Mouse (Mus musculus): Measurements from ENCODE around the gene Slc48a1. TPM values are rescaled to one million over a fixed set of nuclear protein-coding genes. Genes with fewer than 3 reads are reported as not detected.
A peak's percentile ranks its signal among the peaks of the same experiment; 100 is the strongest.

The Slc48a1 gene
- total RNA-seq, 2 experiments from 2014 or later = 114 to 139 TPM

DNA sequence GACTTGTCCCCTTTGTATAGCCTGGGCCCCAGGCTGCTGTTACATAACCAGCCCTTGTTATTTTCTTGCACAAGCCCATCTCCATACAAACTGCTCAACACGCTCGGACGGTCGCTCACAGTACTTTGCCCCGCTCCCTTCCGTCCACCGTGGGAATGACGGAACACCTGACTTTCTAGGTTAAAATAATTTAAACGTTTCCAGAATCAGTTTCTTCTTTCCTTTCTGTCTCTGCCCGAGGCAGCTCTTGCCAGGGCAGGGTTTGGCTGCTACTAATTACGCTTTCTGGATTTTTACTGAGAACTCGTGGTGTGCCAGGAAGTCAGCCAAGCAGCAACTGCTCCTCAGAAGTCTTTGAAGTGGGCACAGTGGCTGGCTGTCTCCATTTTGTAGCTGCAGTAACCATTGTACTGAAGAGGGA lies 2.3 kb downstream of the Slc48a1 start:
- no peak for DNase-seq (ENCODE audit: low spot score in 2 of 2)

DNA sequence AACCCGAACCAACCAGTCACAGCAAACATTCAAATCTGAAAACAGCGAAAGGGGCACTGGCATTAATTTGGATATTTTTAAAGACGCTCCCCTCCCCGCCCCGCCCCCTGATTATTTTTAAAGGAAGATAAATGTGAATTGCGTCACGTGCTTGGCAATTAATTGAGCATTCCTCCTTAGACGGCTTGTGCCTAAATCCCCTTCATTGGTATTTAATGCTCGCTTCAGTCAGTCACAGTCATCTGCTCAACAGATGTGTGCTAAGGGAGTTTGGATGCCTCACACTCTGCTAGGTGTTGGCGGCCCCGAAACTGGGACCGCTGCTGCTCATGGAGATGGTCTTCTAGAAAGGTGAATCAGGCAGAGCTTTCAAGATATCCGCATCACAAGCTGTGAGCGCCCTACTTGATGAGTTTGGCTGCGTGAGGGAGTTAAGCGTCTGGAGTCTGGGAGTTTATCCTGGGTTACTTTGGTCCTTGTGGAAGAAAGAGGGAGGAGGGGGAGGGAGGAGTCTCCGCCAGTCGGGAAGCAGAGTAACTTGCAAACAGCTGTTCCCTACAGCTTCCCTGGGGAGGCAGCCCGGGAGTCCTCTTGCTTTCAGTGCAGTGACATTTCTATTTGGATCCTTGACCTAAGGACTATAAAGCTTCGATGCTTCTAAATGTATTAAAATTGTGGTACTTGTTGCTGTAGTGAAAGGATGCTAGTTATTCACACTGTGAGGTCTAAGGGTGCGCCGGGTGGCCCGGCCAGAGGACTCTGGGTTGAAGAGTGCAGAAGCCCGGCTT lies 3.8 kb downstream of the Slc48a1 start:
- no peak for DNase-seq (ENCODE audit: low spot score in 2 of 2)

- DNase-seq (ENCODE audit: low spot score in 2 of 2) = peak; percentile 73 to 83
These were observed 4.4 kb downstream of the Slc48a1 start for GRCm38 (mm10) chr15:97782749-97783105.

DNA sequence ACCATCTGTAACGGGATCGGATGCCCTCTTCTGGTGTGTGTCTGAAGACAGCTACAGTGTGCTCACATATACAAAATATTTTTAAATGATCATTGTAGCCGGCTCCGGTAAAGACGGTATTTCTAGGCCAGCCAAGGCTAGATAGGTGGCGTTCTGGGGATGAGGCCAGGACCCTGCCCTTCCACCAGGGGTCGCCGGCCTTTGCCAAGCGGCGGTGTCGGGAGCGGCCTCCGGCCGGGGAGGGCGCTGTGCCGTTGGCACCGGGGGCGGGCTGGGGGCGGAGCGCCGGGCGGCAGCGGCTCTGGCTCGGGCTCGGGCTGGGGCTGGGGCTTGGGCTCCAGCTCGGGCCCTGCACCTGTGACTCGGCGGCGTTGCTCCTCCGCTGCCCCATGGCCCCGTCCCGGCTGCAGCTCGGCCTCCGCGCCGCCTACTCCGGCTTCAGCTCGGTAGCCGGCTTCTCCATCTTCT lies 5.8 kb downstream of the Slc48a1 start:
- peak; percentile 93 for DNase-seq (ENCODE audit: low spot score in 2 of 2)

DNA sequence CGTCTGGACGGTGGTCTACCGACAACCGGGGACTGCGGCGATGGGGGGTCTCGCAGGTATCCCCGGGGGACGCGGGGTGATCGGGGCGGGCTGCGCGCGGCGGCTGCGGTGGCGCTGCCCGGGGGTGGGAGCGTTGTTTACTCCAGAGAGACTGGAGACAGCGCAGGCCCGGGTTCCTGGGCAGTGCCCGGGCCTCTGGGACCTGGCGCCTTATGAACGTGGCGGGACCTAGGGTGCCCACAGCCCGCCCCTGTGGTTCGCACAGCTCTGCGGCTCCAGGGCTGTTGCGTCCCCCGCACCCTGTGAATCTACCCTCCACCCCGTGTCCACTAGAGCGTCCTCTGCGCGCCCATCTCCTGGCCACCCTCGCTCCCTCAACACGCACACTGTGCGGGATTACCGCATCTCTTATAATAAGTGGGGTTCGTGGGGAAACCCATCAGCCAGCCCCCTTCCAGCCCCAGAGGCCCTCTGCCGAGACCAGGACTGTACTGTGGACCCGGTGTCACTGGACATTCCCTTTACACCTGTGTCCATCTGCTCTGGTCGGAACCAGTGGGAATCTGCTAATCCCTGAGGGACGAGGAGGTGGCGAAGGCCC lies 6.3 kb downstream of the Slc48a1 start:
- no peak for DNase-seq (ENCODE audit: low spot score in 2 of 2)

GRCm38 (mm10) chr15:97785731-97786411 lies 7.6 kb downstream of the Slc48a1 start:
- DNase-seq (ENCODE audit: low spot score in 2 of 2) = no peak

- no peak for DNase-seq (ENCODE audit: low spot score in 2 of 2)
These were observed 8.2 kb downstream of the Slc48a1 start for GRCm38 (mm10) chr15:97786412-97787112.

DNA sequence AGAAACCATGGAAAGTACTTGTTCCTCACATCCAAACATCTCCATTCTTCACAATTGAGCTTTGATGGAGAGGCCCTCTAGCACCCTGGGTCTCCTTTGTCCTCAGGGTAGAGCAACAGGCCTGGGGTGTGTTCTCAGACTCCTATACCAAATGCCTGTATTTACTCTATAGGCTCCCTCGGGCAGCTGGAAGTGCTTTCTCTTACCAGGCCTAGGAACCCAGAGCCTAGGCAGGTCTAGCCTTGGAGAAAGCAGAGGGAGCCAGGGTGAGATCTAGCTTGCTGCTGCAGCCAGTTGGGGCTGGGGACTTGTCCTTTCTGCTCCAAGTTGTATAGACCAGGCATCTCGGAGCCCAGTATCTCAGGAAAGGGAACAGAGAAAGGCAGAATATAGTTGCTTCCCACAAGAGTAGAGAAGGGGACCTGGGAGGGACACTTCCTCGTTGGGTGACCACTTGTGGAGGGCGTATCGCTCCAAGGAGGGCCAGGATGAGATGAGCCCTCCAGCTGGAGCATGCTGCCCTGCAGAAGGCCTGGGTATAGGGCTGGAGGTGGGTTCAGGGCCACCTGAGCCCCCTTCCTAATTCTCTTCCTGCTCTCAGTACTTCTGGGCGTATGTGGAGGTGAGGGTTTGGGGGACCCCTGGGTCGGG lies 9.0 kb downstream of the Slc48a1 start:
- DNase-seq (ENCODE audit: low spot score in 2 of 2) = no peak

GRCm38 (mm10) chr15:97787799-97788667 lies 9.7 kb downstream of the Slc48a1 start:
- no peak for DNase-seq (ENCODE audit: low spot score in 2 of 2)

- no peak for DNase-seq (ENCODE audit: low spot score in 2 of 2)
These were observed 10.5 kb downstream of the Slc48a1 start for GRCm38 (mm10) chr15:97788821-97789220.

GRCm38 (mm10) chr15:97789761-97790505 lies 11.6 kb downstream of the Slc48a1 start:
- peak in 1 of 2 experiments; percentile 69 for DNase-seq (ENCODE audit: low spot score in 2 of 2)

DNA sequence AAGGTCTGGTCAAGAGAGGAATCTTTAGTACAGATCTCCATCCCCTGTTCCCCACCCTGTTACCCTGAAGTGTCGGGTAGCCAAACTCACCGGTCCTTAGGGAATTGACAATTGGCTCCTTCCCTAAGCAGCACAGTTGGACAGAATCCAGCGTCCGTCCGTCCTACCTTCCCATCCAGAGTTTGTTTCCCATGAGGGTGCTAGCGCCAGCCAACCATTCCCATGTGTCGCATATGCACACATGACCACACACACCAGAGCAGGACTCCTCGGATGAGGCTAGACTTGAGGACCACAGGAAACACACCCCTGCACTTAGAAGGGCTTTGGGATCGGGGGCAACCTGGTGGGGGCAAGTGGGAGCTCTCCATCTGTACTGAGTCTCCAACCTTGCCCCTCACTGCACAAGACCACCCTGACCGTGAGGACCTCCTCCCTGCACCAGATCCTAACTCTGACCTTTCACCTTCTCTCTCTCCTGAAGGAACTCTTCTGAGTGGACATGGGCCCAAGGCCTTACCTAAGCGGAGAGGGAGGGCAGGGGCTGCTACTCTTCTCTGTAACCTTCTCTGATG lies 12.9 kb downstream of the Slc48a1 start:
- DNase-seq (ENCODE audit: low spot score in 2 of 2) = no peak

DNA sequence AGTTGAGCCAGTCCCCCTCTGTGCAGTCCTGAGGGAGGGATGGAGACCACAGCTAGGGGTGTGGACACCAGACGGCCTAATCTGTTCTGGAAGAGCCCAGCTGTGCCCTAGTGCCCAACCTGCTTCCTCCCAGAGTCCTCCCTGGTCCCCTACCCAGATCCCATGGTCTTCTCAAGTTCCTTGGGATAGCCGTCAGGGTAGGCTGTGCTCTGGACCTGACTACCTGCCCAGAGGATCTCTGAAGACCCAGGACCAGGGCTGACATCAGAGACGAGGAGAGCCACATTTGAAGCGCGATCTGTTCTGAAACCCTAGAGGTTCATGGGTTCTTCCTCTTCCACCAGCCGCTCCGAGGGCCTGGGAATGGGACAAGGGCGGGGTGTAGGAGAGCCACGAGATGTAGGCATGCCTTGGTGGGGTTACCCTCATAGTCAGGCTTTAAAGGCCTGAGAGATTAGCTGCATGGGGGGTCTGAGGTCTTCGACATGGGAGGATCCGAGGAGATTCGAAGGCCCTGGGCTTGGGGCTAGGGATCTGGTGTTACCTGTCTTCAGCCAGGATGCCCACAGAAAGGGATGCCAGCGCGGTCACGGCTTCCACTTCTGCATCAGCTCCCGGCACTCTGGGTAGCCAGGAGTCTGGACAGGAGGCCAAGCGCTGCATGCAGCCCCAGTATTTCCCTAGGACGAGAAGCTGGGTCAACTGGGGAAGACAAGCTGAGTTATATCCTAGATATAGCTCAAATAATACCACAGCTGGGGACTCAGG lies 15.2 kb downstream of the Slc48a1 start:
- no peak for DNase-seq (ENCODE audit: low spot score in 2 of 2)

DNA sequence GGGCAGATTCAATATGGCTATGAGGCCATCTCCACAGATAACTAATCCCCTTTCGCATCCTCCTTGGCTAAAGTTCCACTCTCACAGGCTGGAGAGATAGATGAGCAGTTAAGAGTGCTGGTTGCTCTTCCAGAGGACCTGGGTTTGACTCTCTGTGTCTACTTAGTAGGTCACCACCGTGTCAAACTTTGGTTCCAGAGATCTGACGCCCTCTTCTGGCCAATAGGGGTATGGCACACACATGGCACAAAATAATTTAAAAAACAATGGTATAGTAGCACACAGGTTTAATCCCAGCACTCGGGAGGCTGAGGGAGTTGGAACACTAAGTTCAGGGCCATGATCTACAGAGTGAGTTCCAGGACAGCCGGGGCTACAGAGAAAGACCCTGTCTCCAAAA lies 15.9 kb downstream of the Slc48a1 start:
- no peak for DNase-seq (ENCODE audit: low spot score in 2 of 2)

DNA sequence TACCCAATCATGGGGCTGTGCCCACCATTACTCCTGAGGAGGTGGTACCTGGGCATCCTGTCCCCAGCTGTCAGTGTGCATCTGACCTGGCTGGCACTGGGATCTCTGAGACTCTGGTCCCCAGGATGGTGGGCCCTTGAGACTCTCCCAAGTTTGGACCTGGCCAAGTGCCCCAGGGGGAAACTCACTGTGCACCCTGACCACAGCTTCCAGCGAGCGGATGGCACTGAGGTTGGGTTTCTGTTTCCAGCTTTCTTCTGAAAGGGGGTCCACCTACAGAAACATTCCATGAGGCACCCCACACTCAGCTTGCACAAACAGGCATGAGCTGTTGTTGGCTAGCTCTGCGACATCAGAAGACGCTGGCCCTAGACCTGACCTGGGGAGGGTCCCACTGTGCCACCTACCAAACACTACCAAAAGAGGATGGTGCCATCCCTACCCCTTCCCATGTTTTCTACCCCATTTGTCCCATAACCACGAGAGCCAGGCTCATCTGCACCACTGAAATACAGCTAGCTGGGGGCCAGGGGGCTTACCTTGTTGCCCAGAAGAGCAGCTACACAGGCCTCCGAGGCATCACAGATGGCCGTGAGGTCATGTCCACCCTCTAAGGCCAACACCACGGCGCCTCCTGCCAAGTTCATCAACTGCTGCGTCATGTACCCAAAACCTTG lies 17.4 kb downstream of the Slc48a1 start:
- no peak for DNase-seq (ENCODE audit: low spot score in 2 of 2)

- DNase-seq (ENCODE audit: low spot score in 2 of 2) = no peak
These were observed 18.5 kb downstream of the Slc48a1 start for GRCm38 (mm10) chr15:97796674-97797310.

DNA sequence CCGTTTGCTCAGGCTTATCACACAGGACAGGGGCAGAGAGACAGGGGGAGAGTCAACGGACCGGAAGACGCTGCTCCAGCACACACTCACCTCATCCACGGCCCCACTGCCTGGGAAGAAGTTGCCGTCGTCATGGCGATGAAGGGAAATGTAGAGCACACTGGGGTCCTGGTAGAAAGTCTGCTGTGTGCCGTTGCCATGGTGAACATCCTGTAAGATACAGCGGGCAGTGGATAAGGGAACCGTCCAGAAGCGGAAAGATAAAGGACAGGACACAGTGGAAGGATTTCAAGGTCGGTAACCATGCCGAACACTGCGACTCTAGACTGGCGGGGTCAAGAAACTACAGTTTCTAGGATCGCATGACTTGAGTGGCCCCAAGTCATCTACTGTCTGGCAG lies 19.8 kb downstream of the Slc48a1 start:
- no peak for DNase-seq (ENCODE audit: low spot score in 2 of 2)
